Mouse (Mus musculus) G1E (cell line): Measurements from ENCODE around the gene Pank1. TPM values are rescaled to one million over a fixed set of nuclear protein-coding genes. Genes with fewer than 3 reads are reported as not detected.

ENCODE experiments used
- ATAC-seq: 2 replicates; pipeline ENCODE4 v1.8.0; 2016; ENCODE audit warnings: mild to moderate bottlenecking; ENCODE audit not compliant: insufficient number of reproducible peaks, poor library complexity, low FRiP score, severe bottlenecking; ENCODE audit errors: extremely low read depth
- DNase-seq: peaks from one replicate; pipeline ENCODE4 v3.0.0; 2012; ENCODE audit warnings: low spot score
- H3K27me3 ChIP-seq: 2 replicates; pipeline ENCODE4 v1.6.1; 2012; ENCODE audit warnings: mild to moderate bottlenecking, low read length, inconsistent platforms; ENCODE audit not compliant: insufficient read depth
- H3K36me3 ChIP-seq: replicated peaks from 2 replicates; pipeline ENCODE3; 2012; ENCODE audit warnings: mild to moderate bottlenecking, inconsistent platforms
- H3K4me1 ChIP-seq: 2 replicates; pipeline ENCODE4 v1.6.1; 2012; ENCODE audit warnings: low read depth, low read length, inconsistent platforms, mixed read lengths; ENCODE audit not compliant: insufficient read depth
- H3K4me3 ChIP-seq: 2 replicates; pipeline ENCODE4 v1.5.1; 2012; ENCODE audit warnings: low read depth, mild to moderate bottlenecking, inconsistent platforms, low read length, moderate library complexity, mixed read lengths
- H3K9me3 ChIP-seq: replicated peaks from 2 replicates; pipeline ENCODE4 v1.6.1; 2012; ENCODE audit warnings: inconsistent platforms
- CTCF ChIP-seq: IDR thresholded peaks from 2 replicates; pipeline ENCODE4 v1.5.1; 2012; ENCODE audit warnings: low read depth, low read length, inconsistent platforms, mixed read lengths
- GATA1 ChIP-seq: IDR thresholded peaks from 2 replicates; pipeline ENCODE4 v1.6.1; 2012; ENCODE audit warnings: borderline replicate concordance, low read length, inconsistent platforms, mixed read lengths
- GATA2 ChIP-seq: IDR thresholded peaks from 2 replicates; pipeline ENCODE4 v1.6.1; 2012; ENCODE audit warnings: low read depth, low read length, inconsistent platforms, borderline replicate concordance
- POLR2AphosphoS5 ChIP-seq: IDR thresholded peaks from 2 replicates; pipeline ENCODE4 v1.6.1; 2012; ENCODE audit warnings: low read depth, low read length, inconsistent platforms; ENCODE audit not compliant: insufficient replicate concordance
- TAL1 ChIP-seq: conservative IDR thresholded peaks from 2 replicates; pipeline ENCODE4 v1.6.1; 2012; ENCODE audit warnings: low read depth, low read length, inconsistent platforms, mixed read lengths
- polyA plus RNA-seq: library from polyadenylated mRNA; stranded (reverse); fragments of >175 nt; gene quantifications from 2 replicates; pipeline ENCODE4 v1.2.3, GENCODE M21; 2012
- total RNA-seq, 2 experiments: library from RNA; stranded (forward) in 1 of 2; stranded (reverse) in 1 of 2; fragments of 200-1000 nt in 1 of 2; fragments of >200 nt in 1 of 2; fragmentation: Nextera tagmentation in 1 of 2; gene quantifications; 2 replicates each; pipeline ENCODE4 v1.2.3; 2014 to 2017

Pank1 gene
- total and polyA plus RNA-seq, 3 experiments: 1.8 to 22.8 (median 19.9) TPM

- no peak for DNase-seq
- Histone ChIP-seq H3K4me3 (no peak overlapping the region), H3K36me3 (peaks cover 9% of the 10 kb centered on the region), H3K9me3 (no peaks in the 10 kb centered on the region), H3K4me1 (peaks cover 8% of the 10 kb centered on the region; the same call in 1 of the 2 replicates), H3K27me3 (peaks cover 2% of the 10 kb centered on the region; the same call in 1 of the 2 replicates)
- no peak for ATAC-seq
- TF ChIP-seq GATA2 (no peak), GATA1 (no peak), TAL1 (no peak), POLR2AphosphoS5 (no peak), CTCF (no peak)
Measured at GRCm38 (mm10) chr19:34805071-34805470, 74.2 kb downstream of the Pank1 start.

DNA sequence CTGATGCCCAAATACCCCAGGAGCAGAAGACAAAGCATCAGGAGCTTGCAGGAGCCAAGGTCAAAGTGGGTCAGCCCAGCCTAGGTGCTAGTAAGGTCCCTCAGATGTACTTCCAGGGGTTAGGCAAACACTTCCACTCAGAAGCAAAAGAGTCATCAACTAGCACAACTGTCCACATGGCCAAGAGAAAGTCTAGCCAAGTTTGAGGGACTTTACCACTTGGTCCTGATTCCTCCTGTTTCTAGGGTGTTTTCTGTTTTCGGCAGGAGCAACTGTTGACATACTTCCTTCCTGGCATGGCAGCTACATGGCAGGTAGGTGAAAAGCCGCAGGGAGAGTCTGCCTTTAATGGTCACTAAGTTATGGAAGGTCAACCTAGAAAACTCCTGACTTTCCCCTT is 74.7 kb downstream of the Pank1 start:
- peaks cover 12% of the 10 kb centered on the region; the same call in 1 of the 2 replicates for H3K4me1 ChIP-seq
- no peak overlapping the region for H3K4me3 ChIP-seq
- no peak for TF ChIP-seq GATA2
- TF ChIP-seq CTCF: no peak
- TF ChIP-seq GATA1: no peak
- TF ChIP-seq POLR2AphosphoS5: no peak
- TF ChIP-seq TAL1: no peak
- DNase-seq (no peak), ATAC-seq (no peak)
- no peaks in the 10 kb centered on the region for H3K9me3 ChIP-seq
- H3K27me3 ChIP-seq: peaks cover 2% of the 10 kb centered on the region; the same call in 1 of the 2 replicates
- H3K36me3 ChIP-seq: peaks cover 8% of the 10 kb centered on the region

DNA sequence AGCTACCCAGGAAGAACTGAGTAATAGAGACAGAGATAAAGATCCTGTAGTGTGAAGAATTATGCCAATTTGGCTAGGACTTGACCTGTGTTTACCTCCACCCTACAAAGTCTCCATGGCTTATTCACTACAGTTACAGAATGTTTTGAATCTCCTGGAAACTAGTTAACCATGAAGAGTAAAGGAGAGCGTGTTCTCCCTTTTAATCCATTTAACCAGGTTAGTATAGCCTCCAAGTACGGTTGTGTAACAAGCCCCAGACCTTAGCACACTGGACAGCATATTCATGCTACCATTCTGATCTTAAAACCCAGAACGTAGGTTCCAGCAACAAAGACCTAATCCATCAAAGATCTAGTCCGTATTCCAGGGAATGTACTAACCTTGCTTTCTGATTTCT is 75.9 kb downstream of the Pank1 start:
- DNase-seq (no peak), ATAC-seq (no peak)
- H3K36me3 ChIP-seq: peaks cover 8% of the 10 kb centered on the region
- no peak overlapping the region for H3K4me3 ChIP-seq
- H3K9me3 ChIP-seq: no peaks in the 10 kb centered on the region
- H3K4me1 ChIP-seq: peaks cover 16% of the 10 kb centered on the region
- no peak for TF ChIP-seq GATA1
- no peak for TF ChIP-seq CTCF
- TF ChIP-seq POLR2AphosphoS5: no peak
- TF ChIP-seq GATA2: no peak
- no peak for TF ChIP-seq TAL1
- peaks cover 2% of the 10 kb centered on the region; the same call in 1 of the 2 replicates for H3K27me3 ChIP-seq

GRCm38 (mm10) chr19:34799644-34800267 is 79.5 kb downstream of the Pank1 start:
- no peak for TF ChIP-seq GATA1
- TF ChIP-seq CTCF: no peak
- no peak for TF ChIP-seq POLR2AphosphoS5
- no peak for TF ChIP-seq TAL1
- TF ChIP-seq GATA2: no peak
- no peaks in the 10 kb centered on the region for H3K9me3 ChIP-seq
- no peaks in the 10 kb centered on the region for H3K36me3 ChIP-seq
- DNase-seq (peak; percentile 13), ATAC-seq (peak; percentile 57; the same call in 1 of the 2 replicates)
- peaks cover 12% of the 10 kb centered on the region for H3K4me1 ChIP-seq
- peaks cover 2% of the 10 kb centered on the region; the same call in 1 of the 2 replicates for H3K27me3 ChIP-seq
- no peak overlapping the region for H3K4me3 ChIP-seq

DNA sequence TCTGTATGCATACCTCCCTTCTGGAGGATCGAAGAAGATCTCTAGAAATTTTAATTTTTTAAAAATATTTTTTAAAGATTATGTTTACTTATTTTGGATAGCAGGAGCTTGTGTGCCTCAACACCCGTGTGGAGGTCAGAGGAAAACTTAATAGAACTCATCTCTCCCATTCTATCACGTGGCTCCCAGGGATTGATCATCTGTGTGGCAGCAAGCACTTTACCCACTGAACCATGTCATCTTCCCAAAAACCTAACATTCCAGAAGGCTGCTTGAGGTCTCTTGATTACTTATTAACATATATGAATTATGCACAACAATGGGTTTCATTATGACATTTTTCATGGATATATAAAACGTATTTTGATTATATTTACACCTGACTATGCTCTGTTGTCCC is 82.9 kb downstream of the Pank1 start:
- H3K9me3 ChIP-seq: no peaks in the 10 kb centered on the region
- H3K27me3 ChIP-seq: no peaks in the 10 kb centered on the region; the same call in 1 of the 2 replicates
- TF ChIP-seq CTCF (no peak), POLR2AphosphoS5 (no peak), GATA2 (no peak), TAL1 (no peak), GATA1 (no peak)
- H3K36me3 ChIP-seq: no peaks in the 10 kb centered on the region
- no peak for DNase-seq
- ATAC-seq: no peak
- H3K4me1 ChIP-seq: peaks cover 12% of the 10 kb centered on the region
- H3K4me3 ChIP-seq: no peak overlapping the region

GRCm38 (mm10) chr19:34782491-34782890 is 96.8 kb downstream of the Pank1 start:
- H3K36me3 ChIP-seq: no peaks in the 10 kb centered on the region
- H3K4me3 ChIP-seq: no peak overlapping the region
- TF ChIP-seq TAL1 (no peak), GATA1 (no peak), GATA2 (no peak), POLR2AphosphoS5 (no peak), CTCF (no peak)
- DNase-seq: no peak
- peaks cover 3% of the 10 kb centered on the region; the same call in 1 of the 2 replicates for H3K27me3 ChIP-seq
- ATAC-seq: no peak
- no peaks in the 10 kb centered on the region for H3K4me1 ChIP-seq
- H3K9me3 ChIP-seq: no peaks in the 10 kb centered on the region

GRCm38 (mm10) chr19:34778993-34779392 is 100.3 kb downstream of the Pank1 start:
- no peak for DNase-seq
- TF ChIP-seq TAL1: no peak
- TF ChIP-seq GATA1: no peak
- no peak for TF ChIP-seq POLR2AphosphoS5
- TF ChIP-seq CTCF: no peak
- no peak for TF ChIP-seq GATA2
- no peak for ATAC-seq

More at GRCm38 (mm10) chr19:34778993-34779392, 100.3 kb downstream of the Pank1 start:
- Histone ChIP-seq H3K4me3 (no peak overlapping the region), H3K4me1 (no peaks in the 10 kb centered on the region), H3K9me3 (no peaks in the 10 kb centered on the region), H3K36me3 (no peaks in the 10 kb centered on the region), H3K27me3 (peaks cover 5% of the 10 kb centered on the region)
